Mouse (Mus musculus) thymus, adult 18-20 months (tissue): ENCODE measurements around the gene Trpm8.

Experiments used
- DNase-seq, 2 experiments: peaks; one replicate each; pipeline ENCODE4 v3.0.0; 2022; ENCODE audit warnings: mixed read lengths in 2 of 2

The Trpm8 gene

GRCm38 (mm10) chr1:88304261-88304985 lies 27.0 kb downstream of the Trpm8 start:
- DNase-seq: no peak

- no peak for DNase-seq
Observed at GRCm38 (mm10) chr1:88305018-88305795, 27.7 kb downstream of the Trpm8 start.

GRCm38 (mm10) chr1:88306543-88306942 lies 29.1 kb downstream of the Trpm8 start:
- DNase-seq: no peak

GRCm38 (mm10) chr1:88307180-88307579 lies 29.7 kb downstream of the Trpm8 start:
- no peak for DNase-seq

GRCm38 (mm10) chr1:88309020-88309419 lies 31.6 kb downstream of the Trpm8 start:
- no peak for DNase-seq

GRCm38 (mm10) chr1:88309905-88310304 lies 32.4 kb downstream of the Trpm8 start:
- DNase-seq: no peak

- no peak for DNase-seq
Observed at GRCm38 (mm10) chr1:88310349-88310748, 32.9 kb downstream of the Trpm8 start.

- DNase-seq: no peak
Observed at GRCm38 (mm10) chr1:88317279-88317678, 39.8 kb downstream of the Trpm8 start.

GRCm38 (mm10) chr1:88318531-88319060 lies 41.1 kb downstream of the Trpm8 start:
- no peak for DNase-seq

GRCm38 (mm10) chr1:88320821-88321395 lies 43.4 kb downstream of the Trpm8 start:
- no peak for DNase-seq

- DNase-seq: no peak
Observed at GRCm38 (mm10) chr1:88322146-88322545, 44.7 kb downstream of the Trpm8 start.

- no peak for DNase-seq
Observed at GRCm38 (mm10) chr1:88323101-88323500, 45.6 kb downstream of the Trpm8 start.

GRCm38 (mm10) chr1:88339481-88339880 lies 62.0 kb downstream of the Trpm8 start:
- no peak for DNase-seq

- DNase-seq: no peak
Observed at GRCm38 (mm10) chr1:88342615-88343014, 65.2 kb downstream of the Trpm8 start.

- no peak for DNase-seq
Observed at GRCm38 (mm10) chr1:88345580-88345979, 68.1 kb downstream of the Trpm8 start.

GRCm38 (mm10) chr1:88348496-88349005 lies 71.1 kb downstream of the Trpm8 start:
- no peak for DNase-seq

GRCm38 (mm10) chr1:88350761-88351160 lies 73.3 kb downstream of the Trpm8 start:
- DNase-seq: no peak

GRCm38 (mm10) chr1:88355025-88355424 lies 77.6 kb downstream of the Trpm8 start:
- no peak for DNase-seq

GRCm38 (mm10) chr1:88355681-88356080 lies 78.2 kb downstream of the Trpm8 start:
- DNase-seq: no peak

GRCm38 (mm10) chr1:88356616-88357015 lies 79.2 kb downstream of the Trpm8 start:
- no peak for DNase-seq

- DNase-seq: no peak
Observed at GRCm38 (mm10) chr1:88357458-88358090, 80.1 kb downstream of the Trpm8 start.

GRCm38 (mm10) chr1:88358102-88358654 lies 80.7 kb downstream of the Trpm8 start:
- no peak for DNase-seq

GRCm38 (mm10) chr1:88361085-88361484 lies 83.6 kb downstream of the Trpm8 start:
- no peak for DNase-seq
